Mouse (Mus musculus) kidney, postnatal 36 days (tissue): ENCODE results near the gene Asgr1.
A peak's percentile ranks its signal among the peaks of the same experiment; 100 is the strongest.
"Not testable (repeated sequence)": the region's sequence is repeated elsewhere in the genome, so short reads cannot be mapped to it uniquely, and the experiment has no call there.

ENCODE experiments used
- DNase-seq, 2 experiments: peaks; one replicate each; pipeline ENCODE4 v3.0.0; 2021 to 2022; ENCODE audit warnings: mixed read lengths in 2 of 2

Asgr1 gene

DNA sequence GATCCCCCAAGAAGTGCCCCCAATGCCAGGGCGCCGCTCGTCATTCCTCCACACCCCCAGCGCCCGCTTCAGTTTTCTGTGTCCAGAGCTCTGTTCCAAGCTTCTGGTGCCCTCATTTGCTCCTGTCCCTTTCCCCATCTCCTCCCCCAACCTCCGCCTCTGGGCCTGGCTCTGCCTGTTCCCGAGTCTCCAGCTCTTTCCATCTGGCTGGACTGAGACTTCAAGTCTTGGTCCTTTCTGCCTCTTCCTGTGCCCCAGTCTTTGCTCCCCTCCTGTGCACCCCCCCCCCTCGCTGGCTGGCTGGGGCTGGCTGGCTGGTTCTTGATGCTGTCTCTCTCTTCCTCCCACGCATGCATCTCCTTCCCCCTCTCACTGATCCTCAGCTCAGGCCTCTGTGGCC lies 26.5 kb upstream of the Asgr1 start:
- no peak for DNase-seq

DNA sequence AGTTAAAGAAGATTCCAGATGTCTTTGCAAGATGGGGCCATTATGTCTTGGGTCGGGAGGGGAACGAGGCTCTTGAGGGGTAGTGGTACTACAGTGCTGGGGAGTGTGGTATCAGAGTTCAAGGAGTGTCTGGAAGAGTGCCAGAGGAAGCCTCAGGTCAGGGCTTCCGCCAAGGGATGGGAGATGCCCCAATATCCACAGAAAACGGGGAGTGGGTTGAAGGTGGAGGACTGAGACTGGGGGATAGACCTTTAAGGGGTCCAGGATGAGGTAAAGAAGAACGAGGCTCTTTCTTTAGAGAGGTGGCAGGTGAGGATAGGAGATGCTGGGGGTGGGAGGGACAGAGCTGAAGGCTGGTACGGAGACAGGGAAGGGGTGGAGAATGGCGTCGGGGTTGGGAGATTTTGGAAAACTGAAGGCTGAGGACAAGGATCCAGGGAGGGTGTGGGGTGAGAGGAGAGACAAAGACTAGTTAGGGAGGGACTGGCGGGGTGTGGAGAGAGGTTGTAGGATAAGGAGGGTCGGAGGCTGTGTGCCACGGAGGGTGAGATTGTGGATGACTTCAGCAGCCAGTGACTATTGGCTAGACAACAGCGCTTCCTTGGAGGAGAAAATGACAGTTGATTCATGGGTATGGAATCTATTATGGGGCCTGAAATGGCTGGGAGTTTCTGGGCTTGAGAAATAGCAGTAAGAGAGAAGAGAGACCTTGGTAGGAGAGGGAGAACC lies 25.3 kb upstream of the Asgr1 start:
- no peak for DNase-seq

DNA sequence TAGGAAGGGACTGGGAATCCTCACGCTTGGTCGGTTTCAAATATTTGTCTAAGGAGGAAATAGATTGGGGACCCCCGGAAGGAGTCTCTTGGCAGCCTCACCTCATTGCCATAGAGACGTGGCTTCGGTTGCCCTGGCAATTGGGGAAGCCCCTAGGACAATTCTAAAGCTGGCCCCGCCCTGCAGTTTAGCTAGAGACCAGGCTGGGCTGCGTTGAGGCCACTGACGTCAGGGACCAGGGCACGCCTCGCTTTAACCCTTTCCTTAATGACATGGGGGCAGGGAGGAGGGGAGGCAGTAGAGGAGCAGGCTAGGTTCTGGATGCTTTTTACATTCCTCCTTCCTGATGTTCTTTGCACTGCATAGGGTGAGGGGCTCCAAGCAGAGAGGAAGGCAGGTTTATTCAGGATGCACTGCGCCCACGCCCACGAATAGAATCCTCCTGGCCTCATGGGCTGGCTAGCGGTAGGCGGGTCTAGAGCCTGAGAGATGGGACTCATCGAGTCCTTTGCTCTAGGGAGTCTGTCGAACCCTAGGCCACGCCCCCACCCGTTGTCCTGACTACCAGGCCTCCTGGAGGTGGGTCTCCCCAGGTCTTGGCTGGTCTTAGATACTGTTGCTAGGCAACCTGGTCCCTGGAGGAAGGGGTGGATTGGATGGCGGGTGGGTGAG lies 24.6 kb upstream of the Asgr1 start:
- peak; percentile 23 to 47 for DNase-seq

DNA sequence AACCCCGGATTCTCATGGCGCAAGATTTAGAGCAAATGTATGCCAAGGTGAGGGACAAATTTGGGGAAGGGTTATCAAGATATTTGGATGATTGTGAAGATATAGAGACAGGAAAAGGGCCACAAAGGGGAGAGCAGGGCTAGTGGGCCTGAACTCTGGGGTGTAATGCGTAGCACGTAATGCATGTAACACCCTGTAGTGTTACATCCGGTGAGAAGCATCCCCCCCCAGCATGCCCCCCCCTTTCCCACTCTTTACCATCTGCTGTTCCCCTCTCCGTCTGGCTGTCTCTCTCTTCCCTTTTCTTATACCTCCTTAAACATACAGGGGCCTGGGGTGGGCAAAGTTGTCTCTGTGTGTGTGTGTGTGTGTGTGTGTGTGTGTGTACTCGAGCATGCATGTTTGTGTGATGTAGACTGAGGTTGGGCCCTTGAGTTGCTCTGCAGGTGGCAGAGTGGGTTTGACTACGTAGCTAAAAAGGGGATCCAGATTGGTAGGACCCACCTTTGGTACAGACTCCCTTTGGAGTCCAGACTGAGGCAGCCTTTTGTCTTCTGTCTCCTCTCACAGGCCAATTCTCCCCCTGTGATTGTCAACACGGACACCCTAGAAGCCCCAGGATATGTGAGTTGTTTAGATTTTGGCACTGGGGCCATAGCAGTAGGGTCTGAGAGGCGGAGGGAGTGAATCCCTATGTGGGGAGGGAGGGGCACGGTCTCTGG lies 23.9 kb upstream of the Asgr1 start:
- DNase-seq = no peak

DNA sequence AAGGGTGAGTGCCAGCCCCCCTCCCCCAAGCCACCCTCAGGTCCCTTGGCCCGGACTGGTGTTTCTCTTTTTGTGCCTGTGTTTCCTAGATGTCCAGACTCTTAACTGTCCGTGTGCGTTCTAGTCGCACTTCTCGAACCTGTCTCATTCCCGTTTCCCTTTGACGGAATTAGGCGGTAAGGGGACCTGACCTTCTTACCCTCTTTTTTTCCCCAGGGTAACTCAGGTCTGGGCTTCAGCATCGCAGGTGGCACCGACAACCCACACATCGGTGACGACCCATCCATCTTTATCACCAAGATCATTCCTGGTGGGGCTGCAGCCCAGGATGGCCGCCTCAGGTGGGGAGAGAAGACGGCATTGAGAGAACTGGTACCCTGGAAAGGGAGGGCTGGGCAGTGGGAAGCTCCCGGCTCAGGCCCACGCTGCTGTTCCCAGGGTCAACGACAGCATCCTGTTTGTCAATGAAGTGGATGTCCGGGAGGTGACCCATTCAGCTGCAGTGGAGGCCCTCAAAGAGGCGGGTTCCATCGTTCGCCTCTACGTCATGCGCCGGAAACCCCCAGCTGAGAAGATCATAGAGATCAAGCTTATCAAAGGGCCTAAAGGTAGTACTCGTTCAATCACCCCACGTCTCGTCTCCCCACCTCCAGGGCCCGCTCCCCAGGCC lies 23.1 kb upstream of the Asgr1 start:
- no peak for DNase-seq

DNA sequence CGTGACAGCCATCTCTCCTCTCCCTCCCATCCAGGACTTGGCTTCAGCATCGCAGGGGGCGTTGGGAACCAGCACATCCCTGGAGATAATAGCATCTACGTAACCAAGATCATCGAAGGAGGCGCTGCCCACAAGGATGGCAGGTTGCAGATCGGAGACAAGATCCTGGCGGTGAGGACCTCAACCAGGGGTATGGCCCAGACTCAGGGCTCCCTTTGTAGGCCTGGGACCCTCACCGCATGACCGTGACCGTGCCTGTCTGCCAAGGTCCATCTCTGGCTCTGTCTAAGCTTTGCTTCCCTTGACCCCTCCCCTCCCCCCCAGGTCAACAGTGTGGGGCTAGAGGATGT lies 22.6 kb upstream of the Asgr1 start:
- DNase-seq = no peak

DNA sequence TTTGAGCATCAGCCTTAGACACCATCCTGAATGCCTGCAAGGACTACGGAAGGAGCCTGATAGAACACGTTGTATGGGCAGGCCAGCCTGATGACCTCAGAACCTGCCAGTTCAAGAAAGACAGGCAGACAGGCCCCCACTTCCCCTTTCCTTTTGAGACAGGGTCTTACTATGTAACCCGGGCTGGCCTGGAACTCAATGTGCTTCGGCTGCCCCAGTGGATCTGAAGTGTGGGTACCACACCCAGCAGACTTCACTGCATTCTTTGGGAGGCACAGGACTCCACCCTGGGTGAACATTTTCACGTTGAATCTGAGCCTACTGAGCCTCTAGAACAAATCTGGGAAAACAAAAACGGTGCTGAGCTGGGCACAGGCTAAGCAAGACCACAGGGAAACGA lies 15.7 kb upstream of the Asgr1 start:
- DNase-seq = no peak

DNA sequence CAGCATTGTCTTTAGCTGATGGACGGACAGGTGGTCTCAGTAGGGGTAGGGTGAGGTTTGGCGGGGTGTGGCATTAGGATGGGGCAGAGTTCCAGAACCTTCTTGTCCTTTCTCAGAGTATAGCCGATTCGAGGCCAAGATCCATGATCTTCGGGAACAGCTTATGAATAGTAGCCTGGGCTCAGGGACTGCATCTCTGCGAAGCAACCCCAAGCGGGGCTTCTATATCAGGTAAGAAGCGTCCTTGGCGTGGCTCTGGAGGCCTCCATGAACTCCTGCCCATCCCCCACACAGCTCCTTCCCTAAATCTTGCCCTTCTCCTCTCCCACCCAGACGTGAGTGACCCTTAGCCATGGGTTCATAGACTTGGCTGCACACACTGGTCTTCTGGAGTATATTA lies 14.3 kb upstream of the Asgr1 start:
- DNase-seq = no peak

DNA sequence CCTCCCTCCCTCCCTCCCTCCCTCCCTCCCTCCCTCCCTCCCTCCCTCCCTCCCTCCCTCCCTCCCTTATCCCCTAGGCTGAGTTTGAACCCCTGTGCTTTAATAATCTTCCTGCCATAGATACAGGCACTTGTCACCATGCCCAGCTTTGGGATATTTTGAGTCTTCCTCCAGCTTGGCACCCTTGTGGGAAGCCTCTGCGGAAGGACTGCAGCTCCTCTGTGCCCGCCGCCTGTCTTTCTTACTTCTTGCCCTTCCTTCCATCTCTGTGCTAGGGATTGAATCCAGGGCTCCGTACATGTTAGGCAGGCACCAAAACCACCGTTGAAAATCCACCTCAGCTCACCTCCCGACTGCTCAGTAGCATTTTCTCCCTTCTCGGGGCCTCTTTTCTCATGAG lies 13.7 kb upstream of the Asgr1 start:
- DNase-seq = no peak

DNA sequence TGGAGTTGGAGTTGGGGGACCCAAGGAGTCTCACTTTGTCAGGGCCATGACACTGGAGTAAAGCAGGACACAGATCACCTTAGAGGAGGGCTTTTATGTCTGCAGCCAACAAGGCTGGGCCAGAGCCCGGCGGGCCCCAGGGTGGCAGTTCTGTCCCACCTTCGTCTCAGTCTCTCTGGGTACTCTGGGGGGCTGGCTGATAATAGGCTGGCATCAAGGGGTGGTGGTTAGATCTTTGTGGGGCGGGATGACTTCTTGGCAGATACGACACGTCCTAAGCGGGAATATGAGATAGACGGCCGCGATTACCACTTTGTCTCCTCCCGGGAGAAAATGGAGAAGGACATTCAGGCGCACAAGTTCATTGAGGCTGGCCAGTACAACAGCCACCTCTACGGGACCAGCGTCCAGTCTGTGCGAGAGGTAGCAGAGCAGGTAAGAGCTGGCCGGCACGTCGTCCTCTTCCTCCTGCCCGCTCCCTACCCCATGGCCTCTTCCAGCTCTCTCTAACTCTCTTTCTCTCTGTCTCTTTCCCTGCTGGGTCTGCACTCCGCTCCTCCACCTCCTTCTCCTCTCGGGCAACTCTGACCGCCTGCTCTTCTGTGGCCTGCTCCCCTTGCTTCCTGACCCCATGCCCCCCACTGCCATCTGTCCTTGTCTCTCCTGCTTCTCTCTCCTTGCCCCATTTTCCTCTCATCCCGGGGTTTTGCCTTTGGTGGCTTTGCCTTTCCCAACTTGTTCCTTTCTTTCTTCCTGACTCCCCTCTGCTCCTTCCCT lies 11.4 kb upstream of the Asgr1 start:
- no peak for DNase-seq

DNA sequence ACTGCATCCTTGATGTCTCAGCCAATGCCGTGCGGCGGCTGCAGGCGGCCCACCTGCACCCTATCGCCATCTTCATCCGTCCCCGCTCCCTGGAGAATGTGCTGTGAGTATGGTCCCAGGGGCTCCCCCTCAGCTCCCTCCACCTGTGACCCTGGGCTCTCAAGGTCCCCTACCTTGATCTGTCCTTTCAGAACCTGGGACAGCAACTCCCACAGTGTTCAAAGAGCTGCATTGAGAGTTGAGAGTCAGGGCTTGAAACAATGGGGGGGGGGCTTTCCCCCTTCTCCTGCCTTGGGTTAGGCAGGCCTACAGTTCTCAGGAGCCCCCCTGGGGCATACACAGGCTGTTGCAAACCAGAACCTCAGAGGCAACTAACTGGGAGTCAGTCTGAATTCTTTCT lies 10.2 kb upstream of the Asgr1 start:
- no peak for DNase-seq

DNA sequence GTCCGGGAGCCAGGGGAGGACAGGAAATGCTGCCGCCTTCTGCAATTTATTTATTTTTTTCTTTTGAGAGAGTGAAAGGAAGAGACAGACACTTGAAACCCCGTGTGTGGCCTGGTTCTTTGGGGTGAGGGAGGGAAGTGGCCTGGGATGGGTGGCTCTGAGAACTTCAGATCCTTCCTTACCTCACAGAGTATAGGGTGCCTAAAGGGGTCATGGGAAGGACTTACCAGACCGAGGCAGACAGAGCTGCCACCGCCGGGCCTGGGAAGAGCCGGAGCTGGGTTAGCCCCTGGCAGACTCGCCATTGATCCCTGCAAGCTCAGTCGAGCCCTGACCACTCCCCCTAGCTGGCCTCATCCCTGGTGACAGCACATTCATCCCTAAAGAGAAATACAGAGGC lies 8.4 kb upstream of the Asgr1 start:
- DNase-seq = no peak

DNA sequence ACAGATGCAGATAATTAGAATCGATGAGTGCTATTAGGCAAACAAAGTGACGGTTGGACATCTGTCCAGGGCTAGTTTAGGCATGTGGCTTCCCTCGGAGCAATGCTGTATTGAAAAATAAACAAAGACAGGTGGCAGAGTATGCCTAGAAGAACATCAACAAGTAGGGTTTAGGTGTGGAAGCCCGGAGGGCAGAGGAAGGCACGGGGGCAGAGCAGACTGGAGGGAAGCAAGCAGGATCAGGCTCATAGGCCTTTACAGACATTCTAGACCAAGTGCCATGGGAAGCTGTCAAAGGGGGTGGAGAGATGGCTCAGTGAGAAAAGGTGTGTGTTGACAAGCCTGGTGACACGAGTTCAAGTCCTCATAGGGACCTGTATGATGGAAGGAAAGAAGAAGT lies 4.5 kb upstream of the Asgr1 start:
- DNase-seq = no peak

DNA sequence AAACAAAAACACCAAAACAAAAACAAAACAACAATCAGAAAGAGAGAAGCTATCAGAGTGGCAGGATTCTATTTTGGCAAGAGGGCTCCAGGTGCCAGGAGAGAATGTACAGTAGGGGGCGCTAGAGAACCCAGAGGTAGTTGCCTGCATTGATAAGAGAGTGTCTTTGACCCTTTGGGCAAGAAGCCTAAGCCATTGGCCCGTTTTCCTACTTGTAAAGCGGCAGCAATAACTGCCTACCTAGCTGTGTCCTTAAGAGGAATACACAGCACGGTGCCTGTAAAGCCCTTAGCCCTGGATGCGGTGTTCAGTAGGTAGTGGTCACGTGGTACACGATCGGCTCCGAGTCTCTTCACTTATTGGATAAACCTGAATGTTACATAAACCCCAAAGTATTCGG lies 4.1 kb upstream of the Asgr1 start:
- peak in 1 of 2 experiments; percentile 36 for DNase-seq

DNA sequence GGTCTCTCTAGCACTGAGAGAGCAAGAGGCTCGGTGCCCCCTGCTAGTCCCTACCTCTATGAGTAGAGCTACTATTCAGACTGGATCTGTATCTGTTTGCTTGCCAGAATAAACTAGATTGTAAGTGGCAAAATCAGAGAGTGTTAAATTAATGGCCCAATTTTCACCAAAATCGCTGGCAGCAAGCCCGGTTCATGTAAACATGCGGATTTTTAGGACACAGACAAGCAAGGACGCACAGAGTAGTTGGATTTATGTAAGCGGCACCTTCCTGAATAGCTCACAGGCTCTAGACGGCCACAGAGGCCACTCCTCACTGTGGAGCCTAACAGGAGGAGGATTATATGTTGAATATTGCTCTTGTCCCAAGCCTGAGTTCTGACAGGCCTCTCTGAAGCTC lies 729 bp upstream of the Asgr1 start:
- DNase-seq = no peak

DNA sequence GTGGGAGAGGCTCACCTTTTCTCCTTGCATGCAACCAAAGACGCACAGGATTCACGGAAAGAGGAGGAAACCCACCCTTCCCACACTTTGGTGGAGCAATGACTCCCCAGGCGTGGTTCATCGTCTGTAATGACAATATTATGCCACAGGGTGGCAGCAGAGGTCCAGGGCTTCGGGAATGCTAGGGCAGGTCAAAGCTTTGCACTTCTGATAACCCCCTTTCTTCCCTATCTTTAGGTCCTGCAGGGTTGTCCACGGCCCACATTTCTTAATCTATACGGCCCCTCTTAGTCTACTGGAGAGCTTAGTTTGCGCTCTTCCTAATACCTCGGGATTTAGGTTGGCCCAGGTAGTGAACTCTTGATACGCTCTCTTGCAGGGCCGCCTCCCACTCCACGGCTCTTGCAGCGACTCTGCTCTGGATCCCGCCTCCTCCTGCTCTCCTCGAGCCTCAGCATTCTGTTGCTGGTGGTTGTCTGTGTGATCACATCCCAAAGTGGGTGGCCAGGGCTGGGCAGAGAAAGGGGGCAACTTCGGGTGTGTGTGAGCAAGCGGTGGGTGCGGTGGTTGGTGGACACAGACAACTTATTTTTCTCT lies 1.8 kb downstream of the Asgr1 start:
- peak; percentile 61 to 87 for DNase-seq

DNA sequence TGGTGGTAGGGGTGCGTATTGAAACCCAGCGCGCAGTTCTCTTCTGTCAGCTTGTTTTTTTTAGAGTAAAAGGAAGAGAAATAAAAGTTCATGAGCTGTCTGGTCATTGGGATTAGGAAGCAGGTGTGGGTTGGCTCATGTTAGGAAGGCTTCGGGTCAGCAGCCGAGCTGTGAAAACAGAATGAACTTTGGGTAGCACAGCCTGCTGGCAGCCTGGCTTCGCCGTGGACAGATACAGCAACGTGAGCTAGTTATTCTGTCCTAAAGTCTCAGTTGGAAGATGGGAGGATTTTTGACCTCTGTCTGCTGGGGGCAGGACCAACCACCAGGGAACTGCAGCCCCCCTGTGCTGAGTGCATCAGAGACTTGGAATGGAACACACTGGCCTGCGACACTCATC lies 3.9 kb downstream of the Asgr1 start:
- peak; percentile 62 to 74 for DNase-seq

DNA sequence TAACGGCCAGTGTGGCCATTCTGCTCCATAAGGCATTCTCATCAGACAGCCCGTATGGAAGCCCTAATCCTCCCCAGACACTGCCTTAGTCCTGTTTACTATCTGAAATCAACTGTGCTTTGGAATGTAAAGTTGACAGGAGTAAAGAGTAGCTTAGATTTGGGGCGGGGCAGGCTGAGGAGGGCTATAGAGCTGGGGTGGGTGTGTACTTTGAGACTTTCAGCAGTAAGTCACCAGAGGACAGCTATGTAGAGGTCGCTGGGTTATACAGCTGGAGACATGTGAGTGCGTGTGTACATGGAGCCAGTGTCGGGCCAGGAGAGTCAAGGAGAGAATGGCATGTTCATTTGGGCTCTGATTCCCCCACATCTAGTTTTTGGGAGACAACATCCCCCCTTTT lies 6.0 kb downstream of the Asgr1 start:
- no peak for DNase-seq

DNA sequence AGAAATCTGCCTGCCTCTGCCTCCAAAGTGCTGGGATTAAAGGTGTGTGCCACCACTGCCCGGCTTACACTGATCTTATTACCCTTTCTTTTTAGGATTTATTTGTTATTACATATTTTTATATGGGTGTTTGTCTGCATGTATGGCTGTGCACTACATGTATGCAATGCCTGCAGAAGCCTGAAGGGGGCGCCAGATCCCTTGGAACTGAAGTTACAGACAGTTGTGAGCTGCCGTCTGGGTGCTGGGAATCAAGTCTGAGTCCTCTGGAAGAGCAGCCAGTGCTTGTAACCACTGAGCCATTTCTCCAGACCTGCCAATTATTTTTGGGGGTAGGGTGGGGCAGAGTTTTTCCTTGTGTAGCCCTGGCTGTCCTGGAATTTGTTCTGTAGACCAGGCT lies 9.2 kb downstream of the Asgr1 start:
- no peak for DNase-seq

DNA sequence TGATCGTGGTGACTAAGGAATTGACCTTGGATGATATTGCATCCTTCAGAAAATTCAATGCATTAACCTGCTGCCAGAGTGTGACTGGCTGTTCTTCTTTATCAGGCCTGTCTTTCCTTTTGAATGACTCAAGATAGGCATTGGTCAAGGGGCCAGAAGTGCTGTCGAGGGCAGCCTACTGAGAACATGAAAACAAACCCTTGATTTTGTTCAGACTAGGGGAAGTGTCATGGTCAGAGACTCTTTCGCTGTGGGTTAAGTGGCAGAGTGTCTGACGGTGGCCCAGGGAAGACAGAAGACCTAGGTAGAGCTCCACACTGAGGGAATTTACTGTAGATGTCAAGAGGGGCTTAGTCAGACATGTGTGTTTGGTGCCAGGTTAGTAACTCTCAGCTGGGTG lies 12.8 kb downstream of the Asgr1 start:
- DNase-seq = no peak

DNA sequence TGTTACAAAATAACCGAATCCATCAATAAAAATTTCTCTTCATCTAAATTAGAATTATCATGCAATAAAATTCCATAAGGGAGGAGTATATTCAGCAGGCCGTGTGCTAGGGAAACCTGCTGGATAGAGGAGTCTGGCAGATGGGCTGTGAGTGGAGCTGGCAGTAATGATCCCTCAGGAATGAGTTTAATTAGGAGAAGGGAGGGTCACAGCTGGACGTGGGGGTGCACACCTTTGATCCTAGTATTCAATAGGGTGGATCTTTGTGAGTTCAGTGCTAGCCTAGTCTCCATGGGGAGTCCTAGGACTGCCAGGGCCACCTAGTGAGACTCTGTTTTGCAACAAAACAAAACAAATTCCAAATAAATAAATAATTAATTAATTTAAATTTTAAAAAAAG lies 14.4 kb downstream of the Asgr1 start:
- no peak for DNase-seq

DNA sequence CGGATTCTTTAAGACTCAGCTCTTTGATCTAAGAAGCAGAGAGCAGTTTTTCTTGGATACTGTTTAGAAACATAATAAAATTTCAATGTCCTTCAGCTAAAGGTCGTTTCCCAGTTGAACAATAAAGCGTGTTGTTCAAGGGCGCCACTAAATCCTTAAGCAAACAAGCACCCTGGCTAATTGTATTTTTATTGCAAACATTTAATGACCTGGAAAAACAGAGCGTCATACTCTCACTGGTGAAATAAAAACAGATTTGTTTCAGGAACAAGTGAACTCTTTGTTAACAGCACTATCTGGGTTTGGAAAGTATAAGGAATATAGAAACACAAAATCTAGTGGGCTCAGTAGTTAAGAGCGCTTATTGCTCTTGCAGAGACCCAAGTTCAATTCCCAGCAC lies 16.2 kb downstream of the Asgr1 start:
- DNase-seq = no peak

DNA sequence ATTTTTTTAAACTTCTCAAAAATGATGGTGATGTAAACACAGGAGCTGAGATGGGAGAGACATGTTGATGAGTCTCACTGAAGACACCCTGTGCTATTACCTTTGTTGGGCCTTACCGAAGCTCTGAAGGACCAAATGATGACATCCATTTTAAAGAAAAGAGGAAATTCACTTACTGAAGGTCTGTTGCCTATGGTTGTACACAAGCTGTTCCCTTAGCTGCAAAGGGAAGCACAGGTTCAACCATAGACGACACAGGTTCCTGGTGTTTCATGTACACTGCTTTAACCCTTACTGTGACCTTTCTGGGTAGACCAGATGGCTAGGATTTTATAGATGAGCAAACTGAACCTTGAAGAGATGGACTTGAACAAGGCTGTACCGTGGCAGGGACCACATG lies 16.7 kb downstream of the Asgr1 start:
- not testable (repeated sequence) for DNase-seq
